Mouse (Mus musculus) lung, postnatal 0 days (tissue): ENCODE results near the gene Mapk8ip3.
"Not testable (repeated sequence)": the region's sequence is repeated elsewhere in the genome, so short reads cannot be mapped to it uniquely, and the experiment has no call there.

Experiments used
- CTCF ChIP-seq: IDR thresholded peaks from 2 replicates; pipeline ENCODE4 v1.5.1; 2016; ENCODE audit warnings: antibody characterized with exemption, mild to moderate bottlenecking
- EP300 ChIP-seq: IDR thresholded peaks from 2 replicates; pipeline ENCODE4 v1.6.1; 2016; ENCODE audit warnings: antibody characterized with exemption, mild to moderate bottlenecking, control low read depth

DNA sequence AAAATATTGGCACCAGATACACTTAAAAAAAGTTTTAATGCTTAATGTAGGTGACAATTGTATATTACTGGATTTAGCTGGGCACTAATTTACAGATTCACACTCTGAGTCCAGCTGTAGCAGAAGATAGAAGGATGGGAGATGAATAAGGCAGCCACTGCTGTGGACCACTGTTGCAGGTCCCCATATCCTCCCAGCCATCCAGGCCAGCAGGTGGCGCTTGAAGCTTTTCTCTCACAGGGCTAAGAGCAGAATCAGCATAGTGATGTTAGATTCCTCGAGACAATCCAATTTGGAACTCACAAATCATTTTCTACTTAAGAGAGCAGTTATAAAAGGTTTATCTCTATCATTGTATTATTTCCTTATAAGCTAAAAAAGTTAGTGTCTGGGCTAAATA, 5.7 kb upstream of the Mapk8ip3 start:
- not testable (repeated sequence) for TF ChIP-seq EP300
- TF ChIP-seq CTCF, result peak; percentile 74
